Mouse (Mus musculus) sigmoid colon, adult 10 weeks (tissue): ENCODE data around the gene C2cd3. TPM values are rescaled to one million over a fixed set of nuclear protein-coding genes. Genes with fewer than 3 reads are reported as not detected.

Source experiments
- polyA plus RNA-seq: library from polyadenylated mRNA; stranded (reverse); fragments of 350-450 nt; fragmentation: Illumina TruSeq; extraction: RNeasy Lipid Tissue Mini Kit (QIAGEN cat#74804); gene quantifications from one replicate; pipeline ENCODE4 v1.2.3, GENCODE M21; 2014; ENCODE audit warnings: low read depth, low replicate concordance

C2cd3 gene
- 23.2 TPM for polyA plus RNA-seq

GRCm38 (mm10) chr7:100371495-100372451 is at the start of gene C2cd3, which contains the start of gene Ppme1:
Gene C2cd3, plus strand, starts transcription at chr7:100372233.
Gene Ppme1, minus strand, starts transcription at chr7:100372307.

GRCm38 (mm10) chr7:100472777-100473176 is 100.7 kb downstream of the C2cd3 start, which contains the start of gene Ucp3:
Gene Ucp3, plus strand, starts transcription at chr7:100472990.

GRCm38 (mm10) chr7:100493117-100493483 is 121.1 kb downstream of the C2cd3 start, which contains the start of gene Ucp2:
Gene Ucp2, plus strand, starts transcription at chr7:100493337.

DNA sequence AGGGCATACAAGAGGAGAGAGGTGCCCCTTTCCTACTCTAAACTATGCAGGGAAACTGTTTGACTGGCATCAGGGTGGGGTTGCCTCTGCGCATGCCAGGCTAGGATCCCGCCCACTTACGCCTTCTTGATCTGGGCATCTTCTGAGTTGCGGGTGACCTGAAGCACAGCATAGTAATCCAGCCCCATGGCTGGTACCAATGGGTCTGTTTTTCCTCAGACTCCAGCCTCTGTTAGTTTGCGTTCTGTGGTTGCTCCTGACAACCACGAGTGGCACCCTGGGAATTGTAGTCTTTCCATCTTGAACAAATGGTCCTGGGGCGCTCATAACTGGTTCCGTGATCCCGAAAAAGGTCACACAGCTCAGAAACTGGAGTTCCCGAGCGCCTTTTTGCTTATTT is 142.5 kb downstream of the C2cd3 start, which contains the start of gene Dnajb13:
Dnajb13 (minus strand) TSS at position 388 of the 400 bp plus-strand sequence.

Other genes starting within 250 kb of the C2cd3 start
- gene Lipt2, start 213.0 kb upstream of the C2cd3 start, polyA plus RNA-seq: 19.9 TPM
- gene Kcne3, start 195.7 kb upstream of the C2cd3 start, polyA plus RNA-seq: 422 TPM
- 24.8 TPM for gene Pgm2l1, start 144.8 kb upstream of the C2cd3 start, polyA plus RNA-seq
- gene P4ha3, start 86.7 kb upstream of the C2cd3 start, polyA plus RNA-seq: 1.6 TPM
- 63.2 TPM for gene Ppme1, start 74 bp downstream of the C2cd3 start, polyA plus RNA-seq
- gene Ucp3, start 100.8 kb downstream of the C2cd3 start, polyA plus RNA-seq: 0.16 TPM
- gene Ucp2, start 121.1 kb downstream of the C2cd3 start, polyA plus RNA-seq: 20.9 TPM
- gene Dnajb13, start 142.7 kb downstream of the C2cd3 start, polyA plus RNA-seq: not detected
- gene Coa4, start 164.8 kb downstream of the C2cd3 start, polyA plus RNA-seq: 33.6 TPM
- 465 TPM for gene Rab6a, start 235.2 kb downstream of the C2cd3 start, polyA plus RNA-seq
- 59.9 TPM for gene Mrpl48, start 236.1 kb downstream of the C2cd3 start, polyA plus RNA-seq